Mouse (Mus musculus): ENCODE results near the gene Ap2a1. TPM values are rescaled to one million over a fixed set of nuclear protein-coding genes. Genes with fewer than 3 reads are reported as not detected.

Ap2a1 gene
- polyA plus RNA-seq, 1 experiment: 56.7 TPM

DNA sequence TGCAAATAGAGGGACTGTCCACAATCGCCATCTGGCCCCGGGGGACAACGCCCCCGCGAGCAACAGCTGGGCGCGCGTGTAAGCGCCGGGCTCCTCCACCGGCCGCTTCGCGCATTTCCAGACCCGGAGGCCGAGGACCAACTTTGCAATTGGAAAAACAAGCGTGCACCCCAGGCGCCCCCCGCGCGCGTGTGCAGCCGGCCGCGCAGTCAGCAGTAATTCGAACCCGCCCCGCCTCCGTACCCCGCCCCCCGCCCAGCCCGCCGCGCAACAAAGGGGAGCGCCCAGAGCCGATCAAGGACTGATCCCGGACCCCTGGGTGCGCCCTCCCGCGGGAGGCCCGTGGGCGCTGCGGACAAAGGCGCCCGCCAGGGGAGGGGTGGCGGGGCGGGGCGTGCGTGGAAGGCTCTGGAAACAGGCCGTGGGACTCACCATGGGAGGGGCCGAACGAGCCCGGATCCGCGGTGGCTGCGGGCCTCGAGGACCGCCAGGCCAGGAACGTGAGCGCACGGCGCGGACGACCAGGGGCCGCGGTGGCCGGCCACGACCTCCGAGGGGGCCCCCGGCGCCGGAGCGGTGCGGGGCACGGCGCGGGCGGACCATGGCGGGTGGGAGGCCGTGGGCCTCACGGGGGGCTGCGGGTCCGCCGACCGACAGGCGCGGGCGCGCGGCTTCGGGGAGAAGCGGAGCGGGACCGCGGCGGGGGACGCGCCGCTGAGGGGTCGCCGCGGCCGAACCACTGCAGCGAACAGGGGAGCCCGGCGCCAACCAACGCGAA, 60.2 kb downstream of the Ap2a1 start:
- Histone ChIP-seq H3K4me1 (ENCODE audit: control insufficient read depth, insufficient read depth, low read length) (peaks cover 32% of the 10 kb centered on the region), H3K4me3 (ENCODE audit: insufficient read depth, low read length) (peak overlapping the region; percentile 81), H3K27ac (ENCODE audit: insufficient read depth, low read depth, low read length) (peak overlapping the region; percentile 64)
- TF ChIP-seq POLR2A (IDR thresholded peaks at IDR 0.05; ENCODE audit: borderline replicate concordance, low read depth, low read length) (no peak), CTCF (IDR thresholded peaks at IDR 0.05; ENCODE audit: low read depth, low read length) (no peak)

GRCm38 (mm10) chr7:44868465-44868864, 60.8 kb downstream of the Ap2a1 start:
- Histone ChIP-seq H3K4me3 (ENCODE audit: insufficient read depth, low read length) (peak overlapping the region; percentile 81), H3K4me1 (ENCODE audit: control insufficient read depth, insufficient read depth, low read length) (peaks cover 32% of the 10 kb centered on the region), H3K27ac (ENCODE audit: insufficient read depth, low read depth, low read length) (no peak overlapping the region)
- TF ChIP-seq CTCF (IDR thresholded peaks at IDR 0.05; ENCODE audit: low read depth, low read length): no peak
- TF ChIP-seq POLR2A (IDR thresholded peaks at IDR 0.05; ENCODE audit: borderline replicate concordance, low read depth, low read length): no peak

- Histone ChIP-seq H3K4me3 (ENCODE audit: insufficient read depth, low read length) (peak overlapping the region; percentile 81), H3K4me1 (ENCODE audit: control insufficient read depth, insufficient read depth, low read length) (peaks cover 32% of the 10 kb centered on the region), H3K27ac (ENCODE audit: insufficient read depth, low read depth, low read length) (no peak overlapping the region)
- no peak for TF ChIP-seq CTCF (IDR thresholded peaks at IDR 0.05; ENCODE audit: low read depth, low read length)
- no peak for TF ChIP-seq POLR2A (IDR thresholded peaks at IDR 0.05; ENCODE audit: borderline replicate concordance, low read depth, low read length)
Observed at GRCm38 (mm10) chr7:44867802-44868201, 61.5 kb downstream of the Ap2a1 start.

GRCm38 (mm10) chr7:44867010-44867702, 62.1 kb downstream of the Ap2a1 start:
- no peak for TF ChIP-seq POLR2A (IDR thresholded peaks at IDR 0.05; ENCODE audit: borderline replicate concordance, low read depth, low read length)
- TF ChIP-seq CTCF (IDR thresholded peaks at IDR 0.05; ENCODE audit: low read depth, low read length): no peak
- peaks cover 32% of the 10 kb centered on the region for H3K4me1 ChIP-seq (ENCODE audit: control insufficient read depth, insufficient read depth, low read length)
- peak overlapping the region; percentile 85; the same call in 1 of the 2 replicates for H3K27ac ChIP-seq (ENCODE audit: insufficient read depth, low read depth, low read length)
- H3K4me3 ChIP-seq (ENCODE audit: insufficient read depth, low read length): no peak overlapping the region

DNA sequence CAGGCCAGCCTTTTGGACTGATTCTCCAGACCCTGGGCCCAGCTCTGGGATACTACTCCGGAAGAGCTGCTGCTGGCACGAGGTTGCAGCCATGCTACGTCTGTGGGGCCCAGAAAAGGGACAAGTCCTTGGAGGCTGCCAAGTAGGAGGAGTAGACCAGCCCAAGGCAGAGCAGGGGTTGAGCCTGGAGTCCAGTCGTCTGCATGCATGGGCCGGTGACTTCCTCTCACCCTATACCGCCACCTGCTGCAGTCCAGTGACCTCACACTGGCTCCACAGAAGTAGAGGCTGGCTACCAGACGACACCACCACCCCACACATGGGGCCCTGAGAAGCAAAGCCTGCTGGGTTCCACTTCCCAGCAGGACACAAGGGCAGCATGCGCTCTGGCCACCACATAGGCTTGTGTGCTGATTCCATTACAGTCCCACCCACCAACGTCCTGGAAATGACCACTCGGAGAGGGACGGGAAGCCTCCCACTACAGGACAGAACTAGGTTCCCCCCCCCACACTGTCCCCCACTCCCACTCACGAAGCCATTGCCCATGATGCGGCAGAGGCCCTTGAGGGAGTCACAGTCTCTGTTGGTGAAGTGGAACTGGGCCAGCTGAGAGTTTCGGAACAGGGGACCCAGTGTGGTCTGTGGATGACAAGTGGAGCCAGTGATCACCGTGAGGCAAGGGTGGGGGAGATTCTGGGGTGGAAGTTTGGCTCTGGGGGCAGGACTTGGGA, 62.9 kb downstream of the Ap2a1 start:
- H3K4me3 ChIP-seq (ENCODE audit: insufficient read depth, low read length): peak overlapping the region; percentile 29
- peak overlapping the region; percentile 85 for H3K27ac ChIP-seq (ENCODE audit: insufficient read depth, low read depth, low read length)
- H3K4me1 ChIP-seq (ENCODE audit: control insufficient read depth, insufficient read depth, low read length): peaks cover 32% of the 10 kb centered on the region
- TF ChIP-seq POLR2A (IDR thresholded peaks at IDR 0.05; ENCODE audit: borderline replicate concordance, low read depth, low read length) (no peak), CTCF (IDR thresholded peaks at IDR 0.05; ENCODE audit: low read depth, low read length) (peak; percentile 14; the same call in 1 of the 2 replicates)

- Histone ChIP-seq H3K4me3 (ENCODE audit: insufficient read depth, low read length) (no peak overlapping the region), H3K4me1 (ENCODE audit: control insufficient read depth, insufficient read depth, low read length) (peaks cover 30% of the 10 kb centered on the region), H3K27ac (ENCODE audit: insufficient read depth, low read depth, low read length) (no peak overlapping the region)
- TF ChIP-seq CTCF (IDR thresholded peaks at IDR 0.05; ENCODE audit: low read depth, low read length) (no peak), POLR2A (IDR thresholded peaks at IDR 0.05; ENCODE audit: borderline replicate concordance, low read depth, low read length) (no peak)
Observed at GRCm38 (mm10) chr7:44864595-44865542, 64.4 kb downstream of the Ap2a1 start.

GRCm38 (mm10) chr7:44863982-44864494, 65.3 kb downstream of the Ap2a1 start:
- H3K27ac ChIP-seq (ENCODE audit: insufficient read depth, low read depth, low read length): no peak overlapping the region
- H3K4me1 ChIP-seq (ENCODE audit: control insufficient read depth, insufficient read depth, low read length): peaks cover 30% of the 10 kb centered on the region
- TF ChIP-seq CTCF (IDR thresholded peaks at IDR 0.05; ENCODE audit: low read depth, low read length): no peak
- no peak for TF ChIP-seq POLR2A (IDR thresholded peaks at IDR 0.05; ENCODE audit: borderline replicate concordance, low read depth, low read length)
- H3K4me3 ChIP-seq (ENCODE audit: insufficient read depth, low read length): no peak overlapping the region

GRCm38 (mm10) chr7:44863210-44863609, 66.1 kb downstream of the Ap2a1 start:
- peaks cover 33% of the 10 kb centered on the region for H3K4me1 ChIP-seq (ENCODE audit: control insufficient read depth, insufficient read depth, low read length)
- H3K27ac ChIP-seq (ENCODE audit: insufficient read depth, low read depth, low read length): no peak overlapping the region
- TF ChIP-seq CTCF (IDR thresholded peaks at IDR 0.05; ENCODE audit: low read depth, low read length) (no peak), POLR2A (IDR thresholded peaks at IDR 0.05; ENCODE audit: borderline replicate concordance, low read depth, low read length) (no peak)
- H3K4me3 ChIP-seq (ENCODE audit: insufficient read depth, low read length): no peak overlapping the region

All from bone marrow macrophage, adult 2 months (primary cell).